Mouse (Mus musculus) small intestine, adult 2 months (tissue): ENCODE data around the gene Lsm4. TPM values are rescaled to one million over a fixed set of nuclear protein-coding genes. Genes with fewer than 3 reads are reported as not detected.

Source experiments
- H3K27ac ChIP-seq: fragments of 200-500 bp; 2 replicates; pipeline ENCODE4 v1.5.1; 2012; ENCODE audit warnings: low read depth, low read length, control low read depth, inconsistent platforms; ENCODE audit not compliant: insufficient read depth
- H3K27me3 ChIP-seq: fragments of 200-500 bp; 2 replicates; pipeline ENCODE4 v1.6.1; 2012; ENCODE audit warnings: mild to moderate bottlenecking, moderate library complexity, low read length, inconsistent platforms; ENCODE audit not compliant: control insufficient read depth, insufficient read depth
- H3K36me3 ChIP-seq: fragments of 200-500 bp; 2 replicates; pipeline ENCODE4 v1.6.1; 2012; ENCODE audit warnings: mild to moderate bottlenecking, low read length, control low read depth, inconsistent platforms; ENCODE audit not compliant: control insufficient read depth, insufficient read depth
- H3K4me1 ChIP-seq: fragments of 200-500 bp; 2 replicates; pipeline ENCODE4 v1.6.1; 2012; ENCODE audit warnings: low read length, inconsistent platforms, mixed read lengths; ENCODE audit not compliant: control insufficient read depth, insufficient read depth, insufficient read length
- H3K4me3 ChIP-seq: fragments of 200-500 bp; 2 replicates; pipeline ENCODE4 v1.5.1; 2012; ENCODE audit warnings: low read depth, mild to moderate bottlenecking, control low read depth, inconsistent platforms, low read length, moderate library complexity
- CTCF ChIP-seq: fragments of 200-500 bp; IDR thresholded peaks from 2 replicates; pipeline ENCODE4 v1.5.1; 2012; ENCODE audit warnings: low read depth, mild to moderate bottlenecking, control low read depth, inconsistent platforms, low read length, moderate library complexity, mixed read lengths; ENCODE audit not compliant: insufficient replicate concordance, insufficient read length; ENCODE audit errors: extremely low read depth
- POLR2A ChIP-seq: fragments of 200-500 bp; IDR thresholded peaks from 2 replicates; pipeline ENCODE4 v1.6.1; 2012; ENCODE audit warnings: low read depth, mild to moderate bottlenecking, control low read depth, inconsistent platforms, low read length, moderate library complexity
- WGBS: fragments of 180-500 bp; shearing (Covaris S2); methylation state at CpG from one replicate; pipeline ENCODE4 v1.1.7; 2018; 5-methylcytosine and 5-hydroxymethylcytosine counted together
- polyA plus RNA-seq: library from polyadenylated mRNA; depleted of rRNA; stranded (reverse); fragments of >200 nt; gene quantifications from 2 replicates; pipeline ENCODE4 v1.2.3, GENCODE M21; 2012

Lsm4 gene
- polyA plus RNA-seq, 1 experiment = 152 TPM

DNA sequence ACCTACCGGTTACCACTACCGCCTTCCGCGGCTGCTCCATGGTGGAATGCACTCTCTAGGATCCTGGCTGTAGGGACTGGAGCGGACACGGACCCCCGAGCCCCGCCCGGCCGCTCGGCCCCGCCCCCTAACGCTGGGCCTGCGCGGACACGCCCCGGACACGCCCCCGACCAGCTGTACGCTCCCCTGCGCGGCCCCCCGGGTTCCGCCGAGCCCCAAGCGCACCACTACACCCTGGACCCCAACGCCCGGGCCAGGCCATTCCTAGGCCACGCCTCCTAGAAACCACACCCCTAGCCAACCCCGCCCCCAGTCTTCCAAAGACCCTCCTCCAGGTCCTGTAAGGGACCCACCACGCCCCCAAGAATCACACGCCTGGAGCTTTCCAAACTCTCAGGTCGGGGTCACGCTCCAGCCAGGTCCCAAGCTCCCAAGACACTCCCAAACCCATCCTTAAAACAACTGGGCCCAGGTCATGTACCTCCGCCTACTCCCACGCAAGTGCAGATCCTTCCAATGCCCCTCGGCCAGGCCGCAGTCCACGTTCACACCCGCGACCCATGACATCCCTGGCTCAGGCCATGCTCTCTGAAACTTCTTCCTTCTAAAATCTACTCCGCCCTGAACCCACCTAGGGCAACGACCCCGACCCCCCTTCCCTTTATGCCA, 13.3 kb upstream of the Lsm4 start:
- Histone ChIP-seq H3K4me3 (peak overlapping the region; percentile 94), H3K4me1 (peaks cover 11% of the 10 kb centered on the region), H3K27ac (peak overlapping the region; percentile 94), H3K27me3 (no peaks in the 10 kb centered on the region), H3K36me3 (peaks cover 17% of the 10 kb centered on the region)
- 2% methylated on average over 44 of the region's 44 CpGs for WGBS
- no peak for TF ChIP-seq CTCF
- TF ChIP-seq POLR2A = peak; percentile 75

DNA sequence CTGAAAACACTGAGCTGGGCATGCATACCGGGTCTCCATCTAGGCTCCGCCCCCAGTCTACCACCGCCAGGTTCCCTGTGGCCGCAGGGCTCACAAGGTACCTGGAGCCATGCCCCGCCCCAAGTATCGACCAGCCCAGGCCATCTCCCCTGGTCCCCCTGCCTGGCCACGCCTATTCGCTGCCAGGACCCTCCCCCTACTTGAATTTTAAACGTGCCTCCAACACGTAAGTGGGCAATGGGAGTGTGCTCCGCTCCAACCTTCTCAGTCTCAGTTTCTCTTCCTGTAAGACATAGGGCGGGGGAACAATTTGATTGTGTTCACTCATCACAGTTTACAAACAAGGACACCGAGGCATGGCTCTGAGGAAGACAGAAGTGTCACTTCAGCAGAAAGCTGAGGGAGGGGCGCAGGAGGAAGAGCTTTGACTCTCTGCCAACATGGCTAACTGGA, 12.7 kb upstream of the Lsm4 start, which contains the start of gene Pgpep1:
Gene Pgpep1, minus strand, starts transcription at position 116 of the 453 bp plus-strand sequence.
- H3K4me1 ChIP-seq = peaks cover 13% of the 10 kb centered on the region
- H3K27me3 ChIP-seq = no peaks in the 10 kb centered on the region
- H3K27ac ChIP-seq = peak within 1 kb of the TSS; percentile 94
- TF ChIP-seq CTCF (no peak), POLR2A (no peak)
- H3K4me3 ChIP-seq = peak within 1 kb of the TSS; percentile 94
- H3K36me3 ChIP-seq = peaks cover 14% of the 10 kb centered on the region
- WGBS = under 1% methylated on average over 14 of the region's 14 CpGs

DNA sequence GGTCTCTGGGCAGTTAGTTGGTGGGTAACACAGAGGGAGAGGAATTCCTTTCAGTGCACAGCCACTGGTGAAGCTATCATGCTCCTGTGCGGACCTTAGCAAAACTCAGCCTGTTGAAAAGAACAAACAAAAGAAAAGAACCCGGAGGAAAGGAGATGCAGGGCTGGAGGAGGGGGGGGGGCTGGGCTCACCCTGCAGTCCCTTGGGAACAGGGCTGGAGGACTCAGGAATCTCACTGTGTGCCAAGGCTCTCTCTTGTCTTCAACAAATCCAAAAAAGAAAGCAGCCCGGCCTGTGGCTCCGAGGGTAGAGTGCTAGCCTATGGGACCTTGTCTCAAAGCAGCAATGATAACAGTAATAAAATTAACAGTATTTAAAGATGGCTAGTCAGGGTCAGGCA, 9.4 kb upstream of the Lsm4 start:
- Histone ChIP-seq H3K27me3 (no peaks in the 10 kb centered on the region), H3K36me3 (no peaks in the 10 kb centered on the region), H3K4me3 (no peak overlapping the region), H3K27ac (no peak overlapping the region), H3K4me1 (peaks cover 22% of the 10 kb centered on the region)
- no peak for TF ChIP-seq POLR2A
- 29% methylated on average over 4 of the region's 4 CpGs for WGBS

DNA sequence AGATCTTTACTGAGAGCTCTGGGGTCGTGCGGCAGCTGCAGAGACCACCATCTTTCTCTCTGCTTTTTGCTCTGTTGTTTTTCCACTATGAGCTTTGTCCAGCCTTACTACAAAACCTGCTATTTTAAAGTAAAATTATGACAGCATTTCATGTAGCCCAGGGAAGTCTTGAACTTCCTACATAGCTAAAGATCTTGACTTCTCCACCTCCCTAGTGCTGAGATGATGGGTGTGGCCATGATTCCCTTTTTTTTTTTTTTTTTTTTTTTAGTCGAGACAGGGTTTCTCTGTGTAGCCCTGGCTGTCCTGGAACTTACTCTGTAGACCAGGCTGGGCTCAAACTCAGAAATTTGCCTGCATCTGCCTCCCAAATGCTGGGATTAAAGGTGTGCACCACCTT, 8.4 kb upstream of the Lsm4 start:
- no peak overlapping the region for H3K27ac ChIP-seq
- H3K36me3 ChIP-seq = no peaks in the 10 kb centered on the region
- TF ChIP-seq CTCF (no peak), POLR2A (no peak)
- 67% methylated on average over 3 of the region's 3 CpGs for WGBS
- no peak overlapping the region for H3K4me3 ChIP-seq
- H3K4me1 ChIP-seq = peaks cover 21% of the 10 kb centered on the region
- no peaks in the 10 kb centered on the region for H3K27me3 ChIP-seq

DNA sequence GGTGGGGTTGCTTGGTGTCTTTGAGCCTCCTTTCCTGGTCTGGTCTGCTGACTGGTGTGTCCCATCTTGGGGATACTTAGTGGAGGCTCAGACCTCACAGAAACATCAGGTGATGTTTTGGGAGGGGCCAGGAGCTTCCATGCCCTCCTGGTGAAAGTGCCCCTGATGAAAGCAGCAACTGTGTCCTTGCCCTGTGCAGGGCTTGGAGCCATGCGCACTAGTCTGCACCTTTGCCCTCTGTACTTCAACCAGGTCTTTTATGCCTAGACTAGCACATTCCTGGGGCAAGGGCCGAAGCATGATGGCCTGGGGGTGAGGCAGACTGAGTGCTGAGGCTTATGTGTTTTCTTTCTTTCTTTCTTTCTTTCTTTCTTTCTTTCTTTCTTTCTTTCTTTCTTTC, 7.4 kb upstream of the Lsm4 start:
- Histone ChIP-seq H3K27ac (peak overlapping the region; percentile 92), H3K4me1 (peaks cover 17% of the 10 kb centered on the region), H3K4me3 (no peak overlapping the region), H3K27me3 (no peaks in the 10 kb centered on the region), H3K36me3 (no peaks in the 10 kb centered on the region)
- TF ChIP-seq POLR2A (no peak), CTCF (no peak)
- 33% methylated on average over 2 of the region's 2 CpGs for whole genome bisulfite sequencing

DNA sequence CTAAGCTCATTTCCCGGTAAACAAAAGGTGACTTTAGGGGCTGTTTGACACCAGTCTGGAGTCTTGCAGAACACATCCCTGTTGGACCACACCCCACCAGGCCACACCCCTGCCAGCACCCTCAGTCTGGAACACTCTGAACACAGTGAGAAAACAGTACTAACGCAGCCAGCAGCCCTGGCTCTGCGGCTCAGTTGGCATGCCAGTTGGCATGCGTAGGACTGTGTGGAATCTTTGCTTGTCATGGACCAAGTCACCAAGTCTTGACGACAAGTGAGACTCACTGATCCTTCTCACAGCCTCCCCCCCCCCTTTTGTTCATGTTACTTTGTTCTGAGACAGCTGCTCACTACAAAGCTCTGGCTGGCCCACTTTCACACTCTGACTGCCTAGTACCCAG, 6.0 kb upstream of the Lsm4 start:
- no peak for TF ChIP-seq CTCF
- TF ChIP-seq POLR2A = no peak; the same call in 1 of the 2 replicates
- WGBS = 30% methylated on average over 5 of the region's 5 CpGs
- Histone ChIP-seq H3K36me3 (no peaks in the 10 kb centered on the region), H3K27ac (peak overlapping the region; percentile 85), H3K4me1 (peaks cover 17% of the 10 kb centered on the region), H3K4me3 (no peak overlapping the region), H3K27me3 (no peaks in the 10 kb centered on the region)

DNA sequence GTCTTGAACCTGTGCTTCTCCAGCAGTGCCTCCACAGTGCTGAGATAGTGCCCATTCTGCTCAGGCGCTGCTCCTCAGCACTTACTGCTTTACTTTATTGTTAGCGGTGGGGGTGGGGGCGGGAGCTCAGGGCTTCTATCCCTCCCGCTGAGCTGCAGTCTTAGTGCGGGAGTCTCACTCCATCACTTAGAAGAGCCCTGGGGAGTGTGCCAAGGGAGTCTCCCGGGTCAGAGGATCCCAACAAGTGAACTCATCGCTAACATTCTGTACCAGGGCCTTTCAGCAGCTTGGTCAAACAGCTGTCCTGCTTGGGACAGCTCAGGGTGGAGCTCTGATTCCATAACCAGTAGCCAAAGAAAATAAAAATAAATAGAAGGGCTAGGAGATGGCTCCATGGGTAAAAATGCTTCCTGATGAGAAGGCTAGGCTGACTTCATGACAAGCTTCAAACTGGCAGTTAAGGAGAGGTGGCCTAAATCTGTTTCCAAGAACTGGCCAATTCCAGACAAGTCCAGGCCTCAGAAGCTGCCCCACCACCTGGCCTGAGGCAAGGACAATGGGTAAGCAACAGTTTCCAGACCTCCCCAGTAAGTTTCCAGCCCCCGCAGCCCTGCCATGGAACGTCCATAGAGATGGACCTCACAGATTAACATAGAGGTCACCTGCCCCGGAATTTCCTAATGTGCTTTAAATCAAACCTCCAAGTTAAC, 1.3 kb upstream of the Lsm4 start:
- Histone ChIP-seq H3K27me3 (no peaks in the 10 kb centered on the region), H3K36me3 (no peaks in the 10 kb centered on the region), H3K4me1 (peaks cover 24% of the 10 kb centered on the region), H3K27ac (peak overlapping the region; percentile 18; the same call in 1 of the 2 replicates), H3K4me3 (no peak overlapping the region)
- 81% methylated on average over 10 of the region's 10 CpGs for WGBS
- no peak for TF ChIP-seq POLR2A
- TF ChIP-seq CTCF = no peak
